Mouse (Mus musculus): ENCODE results near the gene Gm20696.

GRCm38 (mm10) chr6:99241625-99242395, 424.8 kb downstream of the Gm20696 start:
- no peak for TF ChIP-seq CTCF (IDR thresholded peaks at IDR 0.05; ENCODE audit: low read depth, low read length)
- TF ChIP-seq POLR2AphosphoS5 (IDR thresholded peaks at IDR 0.05; ENCODE audit: insufficient replicate concordance, low read depth, low read length) = no peak
- TF ChIP-seq GATA2 (IDR thresholded peaks at IDR 0.05; ENCODE audit: borderline replicate concordance, low read depth, low read length) = no peak
- no peak for TF ChIP-seq TAL1 (conservative IDR thresholded peaks at IDR 0.05; ENCODE audit: low read depth, low read length)

All from G1E (cell line).